In the genomic region with DNA sequence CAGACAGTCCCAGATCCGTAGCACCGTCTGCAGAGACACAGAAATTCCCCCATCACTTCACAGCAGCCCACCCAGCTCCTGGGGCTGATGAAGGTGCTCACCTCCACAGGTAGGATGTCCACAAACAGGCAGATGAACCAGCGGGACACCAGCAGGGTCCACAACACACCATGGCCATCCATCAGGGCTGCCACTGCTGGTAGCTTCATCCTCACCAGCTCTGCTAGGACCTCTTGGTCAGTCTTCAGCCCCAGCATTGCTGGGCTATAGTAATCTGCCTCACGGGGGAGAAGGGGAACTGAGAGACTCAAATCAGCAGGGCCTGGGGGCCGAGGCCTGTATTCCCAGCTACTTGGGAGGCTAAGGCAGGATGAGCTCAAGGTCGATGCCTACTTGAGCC, we compare ENCODE assay signal across 12 mouse cellular contexts.
"Had no signal": no experiment of that assay in that cellular context is flagged by ENCODE, and none has a peak within 500 bp of the region (broad histone marks: within the 10 kb centered on the region; RNA-seq: fewer than 3 reads in every experiment).

No protein-coding gene starts in this region.

- H3K4me2 ChIP-seq: limb, embryonic 15.5 days; liver, embryonic 12.5 days; lung, embryonic 14.5 days; neural tube, embryonic 12.5 days; stomach, embryonic 15.5 days had no signal

- ATAC-seq: liver, embryonic 12.5 days had no signal

- H3K4me1 ChIP-seq: limb, embryonic 15.5 days; midbrain, embryonic 10.5 days; neural tube, embryonic 12.5 days; stomach, embryonic 15.5 days had no signal

- H3K9me3 ChIP-seq: limb, embryonic 15.5 days; liver, embryonic 12.5 days; midbrain, embryonic 10.5 days; neural tube, embryonic 12.5 days; stomach, embryonic 15.5 days had no signal

- H3K4me3 ChIP-seq: limb, embryonic 15.5 days; liver, embryonic 12.5 days; midbrain, embryonic 10.5 days; neural tube, embryonic 12.5 days; stomach, embryonic 15.5 days had no signal

- H3K27ac ChIP-seq: limb, embryonic 15.5 days; liver, embryonic 12.5 days; midbrain, embryonic 10.5 days; neural tube, embryonic 12.5 days; stomach, embryonic 15.5 days had no signal

- H3K9ac ChIP-seq: limb, embryonic 15.5 days; liver, embryonic 12.5 days; lung, embryonic 14.5 days; neural tube, embryonic 12.5 days; stomach, embryonic 15.5 days had no signal

- H3K27me3 ChIP-seq: limb, embryonic 15.5 days; liver, embryonic 12.5 days; neural tube, embryonic 12.5 days; stomach, embryonic 15.5 days had no signal

- DNase-seq: kidney, postnatal 10 days; layer of hippocampus, postnatal 36 days; lung, embryonic 14.5 days; lung, postnatal 10 days; lung, postnatal 4 days; right cerebral cortex, postnatal 14 days; thymus, postnatal 36 days had no signal
